Mouse (Mus musculus) CH12.LX (cell line): ENCODE results near the gene Timp2. TPM values are rescaled to one million over a fixed set of nuclear protein-coding genes. Genes with fewer than 3 reads are reported as not detected.

Experiments used
- DNase-seq: peaks from one replicate; pipeline ENCODE4 v3.0.0-alpha.2; 2013; ENCODE audit errors: extremely low read depth
- H3K27ac ChIP-seq: 2 replicates; pipeline ENCODE4 v1.5.1; 2012; ENCODE audit warnings: low read depth, mild to moderate bottlenecking, control low read depth, moderate library complexity; ENCODE audit not compliant: insufficient read depth
- H3K27me3 ChIP-seq: replicated peaks from 2 replicates; pipeline ENCODE3; 2012; ENCODE audit warnings: inconsistent platforms
- H3K36me3 ChIP-seq, 2 experiments: replicated peaks in 1 of 2; 2 replicates each; pipeline versions ENCODE3 to v1.6.1; 2012; ENCODE audit warnings: inconsistent platforms in 1 of 2, low read length in 1 of 2, mild to moderate bottlenecking in 1 of 2, mixed read lengths in 1 of 2, moderate library complexity in 1 of 2; ENCODE audit not compliant: control insufficient read depth in 1 of 2, insufficient read depth in 1 of 2
- H3K4me1 ChIP-seq, 2 experiments: 2 replicates each; pipeline ENCODE4 v1.6.1; 2012; ENCODE audit warnings: inconsistent platforms in 1 of 2, moderate library complexity in 1 of 2; ENCODE audit not compliant: insufficient read depth in 2 of 2, control insufficient read depth in 1 of 2
- H3K4me2 ChIP-seq: 2 replicates; pipeline ENCODE4 v1.6.1; 2012; ENCODE audit warnings: low read depth, mild to moderate bottlenecking, control low read depth; ENCODE audit not compliant: poor library complexity, insufficient read depth, severe bottlenecking
- H3K4me3 ChIP-seq, 3 experiments: fragments of 150-350 bp in 1 of 3; sonication (generic) in 1 of 3; replicated peaks in 1 of 3; 2 replicates each; pipeline versions ENCODE3 to v1.5.1; 2011 to 2012; ENCODE audit warnings: low read depth in 2 of 3, low read length in 2 of 3, mild to moderate bottlenecking in 2 of 3, moderate library complexity in 2 of 3, control low read depth in 1 of 3, improper control_type of control experiment in 1 of 3, inconsistent platforms in 1 of 3, mixed read lengths in 1 of 3; ENCODE audit not compliant: poor library complexity in 1 of 3
- H3K79me2 ChIP-seq: replicated peaks from 2 replicates; pipeline ENCODE4 v1.6.1; 2012; ENCODE audit warnings: mild to moderate bottlenecking, moderate library complexity; ENCODE audit not compliant: control insufficient read depth, poor library complexity, insufficient read depth, severe bottlenecking; ENCODE audit errors: extremely low read depth
- H3K9ac ChIP-seq: 2 replicates; pipeline ENCODE4 v1.6.1; 2012; ENCODE audit warnings: low read depth, mild to moderate bottlenecking, control low read depth, moderate library complexity; ENCODE audit not compliant: insufficient read depth
- H3K9me3 ChIP-seq: replicated peaks from 2 replicates; pipeline ENCODE3; 2012; ENCODE audit warnings: low read length, inconsistent platforms, mixed read lengths
- CTCF ChIP-seq, 2 experiments: IDR thresholded peaks in 1 of 2; conservative IDR thresholded peaks in 1 of 2; 2 replicates each; pipeline ENCODE4 v1.5.1; 2011 to 2012; ENCODE audit warnings: low read depth in 2 of 2, low read length in 2 of 2, improper control_type of control experiment in 1 of 2, inconsistent platforms in 1 of 2, mild to moderate bottlenecking in 1 of 2, moderate library complexity in 1 of 2
- E2F4 ChIP-seq: IDR thresholded peaks from 2 replicates; pipeline ENCODE4 v1.6.1; 2011; ENCODE audit warnings: low read depth, low read length, improper control_type of control experiment; ENCODE audit not compliant: insufficient replicate concordance
- ELF1 ChIP-seq: IDR thresholded peaks from 2 replicates; pipeline ENCODE4 v1.6.1; 2014; ENCODE audit warnings: low read depth, mild to moderate bottlenecking, inconsistent platforms, low read length, improper control_type of control experiment
- EP300 ChIP-seq: IDR thresholded peaks from 2 replicates; pipeline ENCODE4 v1.6.1; 2011; ENCODE audit warnings: low read length, improper control_type of control experiment
- ETS1 ChIP-seq: conservative IDR thresholded peaks from 2 replicates; pipeline ENCODE4 v1.6.1; 2012; ENCODE audit warnings: low read depth, mild to moderate bottlenecking, inconsistent platforms, low read length, improper control_type of control experiment, moderate library complexity
- GABPA ChIP-seq: IDR thresholded peaks from 2 replicates; pipeline ENCODE4 v1.6.1; 2012; ENCODE audit warnings: low read depth, low read length, improper control_type of control experiment, inconsistent platforms; ENCODE audit not compliant: insufficient replicate concordance
- HCFC1 ChIP-seq: IDR thresholded peaks from 2 replicates; pipeline ENCODE4 v1.6.1; 2012; ENCODE audit warnings: low read depth, mild to moderate bottlenecking, inconsistent platforms, low read length, improper control_type of control experiment
- JUN ChIP-seq: IDR thresholded peaks from 2 replicates; pipeline ENCODE4 v1.6.1; 2011; ENCODE audit warnings: low read depth, mild to moderate bottlenecking, low read length, improper control_type of control experiment, moderate library complexity; ENCODE audit not compliant: insufficient read depth
- JUND ChIP-seq: conservative IDR thresholded peaks from 2 replicates; pipeline ENCODE4 v1.6.1; 2011; ENCODE audit warnings: low read depth, low read length, improper control_type of control experiment
- MAFK ChIP-seq: IDR thresholded peaks from 2 replicates; pipeline ENCODE4 v1.6.1; 2011; ENCODE audit warnings: low read length, improper control_type of control experiment; ENCODE audit not compliant: insufficient replicate concordance
- MAZ ChIP-seq: IDR thresholded peaks from 2 replicates; pipeline ENCODE4 v1.6.1; 2012; ENCODE audit warnings: low read depth, mild to moderate bottlenecking, inconsistent platforms, low read length, improper control_type of control experiment, moderate library complexity
- MEF2A ChIP-seq: IDR thresholded peaks from 2 replicates; pipeline ENCODE4 v1.6.1; 2014; ENCODE audit warnings: low read depth, mild to moderate bottlenecking, inconsistent platforms, low read length, improper control_type of control experiment, borderline replicate concordance
- MXI1 ChIP-seq: IDR thresholded peaks from 2 replicates; pipeline ENCODE4 v1.6.1; 2011; ENCODE audit warnings: mild to moderate bottlenecking, low read depth, low read length, improper control_type of control experiment
- MYC ChIP-seq: IDR thresholded peaks from 2 replicates; pipeline ENCODE4 v1.6.1; 2011; ENCODE audit warnings: low read depth, mild to moderate bottlenecking, improper control_type of control experiment, low read length
- NELFE ChIP-seq: IDR thresholded peaks from 2 replicates; pipeline ENCODE4 v1.6.1; 2011; ENCODE audit warnings: low read depth, low read length, improper control_type of control experiment
- NRF1 ChIP-seq: IDR thresholded peaks from 2 replicates; pipeline ENCODE4 v1.6.1; 2014; ENCODE audit warnings: low read depth, mild to moderate bottlenecking, inconsistent platforms, low read length, improper control_type of control experiment, moderate library complexity
- PAX5 ChIP-seq: IDR thresholded peaks from 2 replicates; pipeline ENCODE4 v1.6.1; 2012; ENCODE audit warnings: low read length, inconsistent platforms, mixed read lengths
- POLR2A ChIP-seq: IDR thresholded peaks from 2 replicates; pipeline ENCODE4 v1.6.1; 2011; ENCODE audit warnings: low read depth, mild to moderate bottlenecking, improper control_type of control experiment, low read length
- RCOR1 ChIP-seq: conservative IDR thresholded peaks from 2 replicates; pipeline ENCODE4 v1.6.1; 2012; ENCODE audit warnings: low read depth, mild to moderate bottlenecking, inconsistent platforms, low read length, improper control_type of control experiment
- SIN3A ChIP-seq: IDR thresholded peaks from 2 replicates; pipeline ENCODE4 v1.6.1; 2012; ENCODE audit warnings: low read length, improper control_type of control experiment, inconsistent platforms
- SMC3 ChIP-seq: IDR thresholded peaks from 2 replicates; pipeline ENCODE4 v1.6.1; 2011; ENCODE audit warnings: low read depth, low read length, improper control_type of control experiment
- UBTF ChIP-seq: IDR thresholded peaks from 2 replicates; pipeline ENCODE4 v1.6.1; 2012; ENCODE audit warnings: low read depth, mild to moderate bottlenecking, inconsistent platforms, low read length, improper control_type of control experiment, moderate library complexity
- USF2 ChIP-seq: conservative IDR thresholded peaks from 2 replicates; pipeline ENCODE4 v1.6.1; 2011; ENCODE audit warnings: low read depth, low read length, improper control_type of control experiment
- ZC3H11A ChIP-seq: IDR thresholded peaks from 2 replicates; pipeline ENCODE4 v1.6.1; 2012; ENCODE audit warnings: low read depth, mild to moderate bottlenecking, inconsistent platforms, low read length, improper control_type of control experiment
- ZKSCAN1 ChIP-seq: IDR thresholded peaks from 2 replicates; pipeline ENCODE4 v1.6.1; 2012; ENCODE audit warnings: low read depth, inconsistent platforms, low read length, improper control_type of control experiment, borderline replicate concordance
- ZNF384 ChIP-seq: IDR thresholded peaks from 2 replicates; pipeline ENCODE4 v1.6.1; 2012; ENCODE audit warnings: low read depth, low read length, improper control_type of control experiment, inconsistent platforms
- dilution Hi-C: fragments of 300-500 bp; cut with MboI; formaldehyde crosslinking; loops from 2 replicates; pipeline ENCODE4 v1.14.3; 2020; ENCODE audit warnings: low sequenced_read_pairs; ENCODE audit not compliant: extremely low pct_unique_long_range_greater_than_20kb, extremely low pct_ligation_motif_present
- in situ Hi-C: fragments of 300-500 bp; cut with MboI; formaldehyde crosslinking; loops from 3 replicates; pipeline ENCODE4 v1.14.3; 2019; ENCODE audit warnings: low sequenced_read_pairs, low pct_ligation_motif_present, low pct_unique_long_range_greater_than_20kb, mixed read lengths
- polyA plus RNA-seq: library from polyadenylated mRNA; unstranded; fragments of >175 nt; gene quantifications from 2 replicates; pipeline ENCODE4 v1.2.1, GENCODE M21; 2012; ENCODE audit warnings: low read depth; ENCODE audit not compliant: insufficient read length
- total RNA-seq, 2 experiments: library from RNA; depleted of rRNA; stranded (reverse); fragments of 300-350 nt in 1 of 2; fragments of >200 nt in 1 of 2; gene quantifications; 2 replicates each; pipeline ENCODE4 v1.2.3; 2012 to 2014

Timp2 gene
- total and polyA plus RNA-seq, 3 experiments = 0.34 TPM; not detected in 2

- TF ChIP-seq POLR2A = peak; percentile 49
These were observed 48.7 kb upstream of the Timp2 start (continued) for GRCm38 (mm10) chr11:118403951-118404899.

- Histone ChIP-seq H3K27ac (peak overlapping the region; percentile 96), H3K27me3 (no peaks in the 10 kb centered on the region), H3K36me3 (peaks cover 23 to 50% of the 10 kb centered on the region in 2 experiments), H3K4me3 (peak overlapping the region in 1 of 3 experiments; percentile 56), H3K9ac (peak overlapping the region; percentile 15), H3K79me2 (no peaks in the 10 kb centered on the region), H3K9me3 (no peaks in the 10 kb centered on the region), H3K4me1 (peaks cover 36 to 68% of the 10 kb centered on the region in 2 experiments), H3K4me2 (no peak overlapping the region)
- dilution Hi-C loops (no loop called here), in situ Hi-C loops (no loop called here)
- DNase-seq = no peak
- no peak for TF ChIP-seq JUND
- TF ChIP-seq PAX5 = no peak
- TF ChIP-seq JUN = no peak
- TF ChIP-seq NRF1 = no peak
- TF ChIP-seq ZNF384 = peak; percentile 83
- no peak for TF ChIP-seq UBTF
- peak; percentile 40; the same call in 1 of the 2 replicates for TF ChIP-seq EP300
These were observed 47.6 kb upstream of the Timp2 start for GRCm38 (mm10) chr11:118403183-118403582.

GRCm38 (mm10) chr11:118401760-118402280 is 46.3 kb upstream of the Timp2 start, which contains the start of gene Lgals3bp:
Lgals3bp (minus strand) TSS chr11:118402092.
- H3K9ac ChIP-seq = peak within 1 kb of the TSS; percentile 38
- peak; percentile 92 for DNase-seq
- H3K4me1 ChIP-seq = peaks cover 36 to 66% of the 10 kb centered on the region in 2 experiments
- peak within 1 kb of the TSS; percentile 75 for H3K4me2 ChIP-seq
- no peaks in the 10 kb centered on the region for H3K79me2 ChIP-seq
- no peaks in the 10 kb centered on the region for H3K27me3 ChIP-seq
- in situ Hi-C loops = no loop called here
- peaks cover 27 to 50% of the 10 kb centered on the region in 2 experiments for H3K36me3 ChIP-seq
- peaks cover 8% of the 10 kb centered on the region for H3K9me3 ChIP-seq
- peak within 1 kb of the TSS; percentile 49 to 66 (median 56) for H3K4me3 ChIP-seq
- dilution Hi-C loops = no loop called here
- peak within 1 kb of the TSS; percentile 83 for H3K27ac ChIP-seq
- TF ChIP-seq ZNF384 = no peak
- peak; percentile 95 for TF ChIP-seq MXI1
- TF ChIP-seq PAX5 = no peak
- peak; percentile 87 for TF ChIP-seq NELFE
- peak; percentile 83 for TF ChIP-seq ELF1
- TF ChIP-seq MAZ = 0 out of 2 replicates have a peak, but pooled peaks have one; percentile 50
- 0 out of 2 replicates have a peak, but pooled peaks have one; percentile 64 for TF ChIP-seq RCOR1
- TF ChIP-seq NRF1 = 0 out of 2 replicates have a peak, but pooled peaks have one; percentile 39
- peak; percentile 65 for TF ChIP-seq HCFC1
- no peak for TF ChIP-seq ZC3H11A
- peak; percentile 98 for TF ChIP-seq MYC
- TF ChIP-seq UBTF = no peak; the same call in 1 of the 2 replicates
- peak in 1 of 2 experiments; percentile 73; a peak in 2 of 4 replicates for TF ChIP-seq CTCF (conservative IDR thresholded peaks at IDR 0.05 in 1 of 2, IDR thresholded peaks at IDR 0.05 in 1 of 2; ENCODE audit: low read depth in 2 of 2, low read length in 2 of 2)
- TF ChIP-seq SIN3A = peak; percentile 93
- peak; percentile 78 for TF ChIP-seq ETS1
- peak; percentile 66 for TF ChIP-seq SMC3
- no peak for TF ChIP-seq JUND
- 0 out of 2 replicates have a peak, but pooled peaks have one; percentile 31 for TF ChIP-seq MAFK
- peak; percentile 26; the same call in 1 of the 2 replicates for TF ChIP-seq USF2
- no peak for TF ChIP-seq GABPA
- no peak for TF ChIP-seq E2F4
- no peak for TF ChIP-seq ZKSCAN1
- TF ChIP-seq MEF2A = peak; percentile 72
